Mouse (Mus musculus) CD4-positive, CD25-positive, alpha-beta regulatory T cell, adult 4 months (primary cell): ENCODE measurements around the gene Mnd1. TPM values are rescaled to one million over a fixed set of nuclear protein-coding genes. Genes with fewer than 3 reads are reported as not detected.

Experiments used
- ATAC-seq: one replicate; pipeline ENCODE4 v1.8.0; 2017
- polyA plus RNA-seq, 2 experiments: library from polyadenylated mRNA; unstranded; fragments of 100-300 nt; shearing (Covaris generic); gene quantifications; one replicate each; pipeline ENCODE4 v1.2.1; 2017

Mnd1 gene
- polyA plus RNA-seq, 2 experiments from 2014 or later = 2.9 TPM; not detected in 1

DNA sequence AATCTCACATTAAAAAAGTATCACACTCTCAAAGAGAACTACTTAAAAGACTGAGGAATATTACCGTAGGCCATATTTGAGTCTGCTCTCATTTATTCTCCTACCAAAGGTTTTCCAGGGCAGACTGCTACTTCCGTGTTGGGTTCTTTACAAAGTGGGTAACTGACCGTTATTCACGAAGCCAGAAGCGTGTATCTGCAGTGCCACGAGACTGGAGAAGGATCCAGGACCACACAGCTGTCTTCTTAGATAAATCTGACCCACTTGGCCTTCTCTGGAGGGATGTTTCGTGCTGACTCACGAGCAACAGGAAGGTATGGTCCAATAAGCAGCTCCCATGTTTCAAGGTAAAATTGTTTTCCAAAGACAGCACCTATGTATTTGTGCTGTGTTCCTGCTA is 113.8 kb downstream of the Mnd1 start:
- no peak for ATAC-seq

DNA sequence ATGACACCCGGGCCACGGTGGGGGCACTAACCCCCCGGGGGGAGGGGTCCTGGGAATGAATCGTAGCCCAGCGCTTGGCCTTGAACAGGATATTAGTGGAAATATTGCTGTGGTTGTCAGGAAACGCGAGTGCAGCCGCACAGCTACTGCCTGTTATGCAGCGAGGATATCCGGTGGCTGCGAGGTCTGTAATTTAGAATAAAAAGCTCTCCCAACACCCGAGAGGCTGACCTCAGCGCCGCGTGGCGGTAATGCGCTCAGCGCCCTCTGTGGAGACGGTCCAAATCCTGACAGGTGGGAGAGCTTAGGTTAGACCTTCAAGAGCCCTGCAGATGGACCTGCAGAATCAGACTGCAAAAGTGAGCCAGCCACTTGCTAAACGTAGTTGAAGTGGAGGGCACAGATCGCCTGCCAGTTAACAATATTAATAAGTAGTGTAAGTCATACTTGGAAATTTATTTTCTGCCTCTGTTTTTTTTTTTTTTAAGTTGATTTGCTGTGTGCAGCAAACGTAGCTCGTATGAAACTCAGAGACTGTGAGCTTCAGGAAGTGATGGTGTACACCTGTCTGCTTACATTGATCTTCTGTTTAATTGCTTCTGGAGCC is 115.0 kb downstream of the Mnd1 start:
- ATAC-seq = peak; percentile 76

DNA sequence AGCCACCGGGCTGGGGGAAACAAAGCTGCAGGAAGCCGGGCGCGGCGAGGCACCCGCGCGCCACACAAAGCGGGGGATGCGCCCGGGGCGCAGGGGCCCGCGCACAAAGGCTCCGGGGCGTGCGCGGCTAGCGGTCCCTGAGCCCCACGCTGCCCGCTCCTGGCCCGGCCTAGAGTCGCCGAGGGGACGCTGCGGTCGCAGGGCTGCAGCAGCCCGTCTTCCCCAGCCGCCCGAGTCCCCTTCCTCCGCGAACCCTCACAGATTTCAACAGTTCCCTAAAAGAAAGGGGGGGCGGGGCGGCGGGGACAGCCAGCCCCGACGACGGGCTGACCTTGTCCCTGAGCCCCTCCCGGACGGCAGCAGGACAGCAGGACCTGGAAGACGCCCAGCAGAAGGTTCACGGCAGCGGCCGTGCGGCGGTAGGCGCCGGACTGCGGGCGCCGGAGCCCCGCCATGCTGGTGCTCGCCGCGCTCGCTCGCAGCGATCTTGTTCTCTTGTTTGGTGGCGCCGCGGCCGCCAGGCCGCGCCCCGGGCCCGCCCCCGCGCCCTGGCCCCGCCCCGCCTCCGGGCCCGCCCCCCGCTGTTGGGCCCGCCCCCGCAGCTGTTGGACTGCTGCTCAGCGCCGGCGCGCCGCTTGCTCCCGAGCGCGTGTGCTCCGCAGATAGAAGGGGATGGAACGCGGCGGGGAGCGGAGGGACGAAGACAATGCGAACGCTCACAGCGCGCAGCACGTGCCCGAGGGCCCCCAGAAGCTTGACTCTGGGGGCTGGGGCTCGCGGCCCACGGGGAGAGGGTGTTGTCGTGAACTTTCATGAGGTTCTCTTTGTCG is 115.7 kb downstream of the Mnd1 start, which contains the start of gene Tmem131l:
TSS of gene Tmem131l (minus strand) at position 530 of the 830 bp plus-strand sequence.
- ATAC-seq = peak; percentile 48

DNA sequence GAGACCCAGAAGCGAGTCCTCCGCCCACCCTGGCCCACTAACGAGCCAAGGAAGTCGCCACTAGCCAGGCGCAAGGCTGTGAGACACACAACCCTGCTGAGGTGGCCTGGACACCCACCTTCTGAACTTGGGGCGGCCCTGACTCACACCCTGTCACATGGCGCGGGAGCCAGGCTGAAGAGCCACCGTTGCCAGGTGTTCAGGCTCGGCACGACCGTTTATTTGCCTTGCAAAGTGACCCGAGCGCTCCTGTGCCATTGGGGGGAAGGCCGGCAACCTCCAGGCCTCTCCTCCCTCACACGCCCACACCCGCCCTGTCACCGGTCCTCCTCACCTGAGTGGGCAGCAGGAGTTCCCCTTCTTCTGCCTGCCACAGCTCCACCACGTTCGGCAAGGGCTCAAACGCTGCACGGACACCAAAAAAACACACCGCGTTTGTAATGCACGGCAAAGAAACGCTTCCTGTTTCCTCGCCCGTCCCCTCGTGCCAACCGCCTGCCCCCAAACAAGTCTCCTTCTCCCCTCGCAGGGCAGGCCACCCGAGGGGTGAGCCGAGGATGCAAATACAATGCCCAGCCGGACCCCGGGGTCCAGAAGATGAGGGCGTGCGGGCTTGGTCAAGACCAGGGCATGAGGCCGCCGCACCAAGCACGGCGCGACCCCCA is 116.5 kb downstream of the Mnd1 start:
- peak; percentile 21 for ATAC-seq

DNA sequence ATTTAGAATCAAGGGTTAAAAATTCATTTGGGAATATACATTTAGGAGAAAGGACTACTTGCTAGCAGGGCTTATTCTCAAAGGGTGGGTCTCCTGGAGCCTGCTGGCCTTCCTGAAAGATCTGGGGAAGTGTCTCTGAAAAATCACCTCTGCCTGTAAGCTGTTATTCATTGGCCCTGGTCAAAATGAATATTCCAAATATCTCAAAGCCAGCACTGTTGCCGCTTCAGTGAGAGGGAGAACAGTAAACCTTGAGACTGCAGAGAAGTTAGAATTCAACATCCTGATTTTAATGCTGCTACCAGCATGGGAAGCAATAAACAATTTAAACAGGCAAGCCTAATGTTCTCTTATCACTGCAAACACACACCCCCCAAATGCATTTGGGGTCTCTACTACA is 117.5 kb downstream of the Mnd1 start:
- no peak for ATAC-seq

Other genes with a start within 250 kb of the Mnd1 start
- 10 to 100 TPM; 41.2 to 45.2 TPM for gene Tmem131l, start 115.6 kb downstream of the Mnd1 start, polyA plus RNA-seq
- 1 to 10 TPM in 1 of 2 experiments, under 1 TPM in 1; 0.35 to 1.1 TPM for gene Gm6525, start 18.3 kb upstream of the Mnd1 start, polyA plus RNA-seq
- 1 to 10 TPM; 3.9 to 4.0 TPM for gene Trim2, start 151.1 kb upstream of the Mnd1 start, polyA plus RNA-seq